Mouse (Mus musculus) E14TG2a.4 (cell line): ENCODE data around the gene Syndig1.

ENCODE experiments used
- CTCF ChIP-seq: conservative IDR thresholded peaks from 2 replicates; pipeline ENCODE4 v1.5.1; 2014; ENCODE audit warnings: low read length
- POU5F1 ChIP-seq: IDR thresholded peaks from 2 replicates; pipeline ENCODE4 v1.6.1; 2014; ENCODE audit warnings: low read length, borderline replicate concordance

- TF ChIP-seq CTCF, result no peak
- no peak for TF ChIP-seq POU5F1
These were observed 41.5 kb downstream of the Syndig1 start for GRCm38 (mm10) chr2:149870496-149870895.
